Mouse (Mus musculus) yolk sac, embryonic 10.5 days (tissue): Measurements from ENCODE around the gene Jak3.
"Not testable (repeated sequence)": the region's sequence is repeated elsewhere in the genome, so short reads cannot be mapped to it uniquely, and the experiment has no call there.

ENCODE experiments used
- DNase-seq: peaks from one replicate; pipeline ENCODE4 v3.0.0-alpha.2; 2017; ENCODE audit warnings: low spot score

Gene Jak3

DNA sequence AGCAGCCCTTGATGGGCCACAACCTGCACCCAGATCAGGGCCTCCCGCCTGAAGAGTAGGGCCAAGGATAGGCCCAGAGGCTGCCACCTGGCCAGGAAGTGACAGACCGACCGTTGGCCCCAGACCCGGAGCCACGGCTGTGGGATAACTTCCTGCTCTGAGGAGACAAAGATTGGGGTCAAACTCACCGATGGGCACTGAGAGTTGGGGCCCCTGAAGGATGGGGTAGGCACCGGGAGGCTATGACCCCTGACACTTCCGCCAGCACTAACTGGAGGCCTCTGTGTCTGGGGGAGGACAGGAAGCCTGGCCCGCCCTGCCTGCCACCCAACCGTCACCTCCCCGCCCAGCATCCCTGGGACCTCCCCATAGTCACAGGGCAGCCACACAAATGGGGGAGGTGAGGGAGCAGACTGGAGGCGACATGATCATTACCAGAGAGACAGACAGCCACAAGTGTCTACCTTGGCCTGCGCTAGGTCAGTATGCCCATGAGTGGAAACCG, 47.0 kb downstream of the Jak3 start:
- no peak for DNase-seq

GRCm38 (mm10) chr8:71724389-71724788, 48.3 kb downstream of the Jak3 start:
- DNase-seq, result no peak

DNA sequence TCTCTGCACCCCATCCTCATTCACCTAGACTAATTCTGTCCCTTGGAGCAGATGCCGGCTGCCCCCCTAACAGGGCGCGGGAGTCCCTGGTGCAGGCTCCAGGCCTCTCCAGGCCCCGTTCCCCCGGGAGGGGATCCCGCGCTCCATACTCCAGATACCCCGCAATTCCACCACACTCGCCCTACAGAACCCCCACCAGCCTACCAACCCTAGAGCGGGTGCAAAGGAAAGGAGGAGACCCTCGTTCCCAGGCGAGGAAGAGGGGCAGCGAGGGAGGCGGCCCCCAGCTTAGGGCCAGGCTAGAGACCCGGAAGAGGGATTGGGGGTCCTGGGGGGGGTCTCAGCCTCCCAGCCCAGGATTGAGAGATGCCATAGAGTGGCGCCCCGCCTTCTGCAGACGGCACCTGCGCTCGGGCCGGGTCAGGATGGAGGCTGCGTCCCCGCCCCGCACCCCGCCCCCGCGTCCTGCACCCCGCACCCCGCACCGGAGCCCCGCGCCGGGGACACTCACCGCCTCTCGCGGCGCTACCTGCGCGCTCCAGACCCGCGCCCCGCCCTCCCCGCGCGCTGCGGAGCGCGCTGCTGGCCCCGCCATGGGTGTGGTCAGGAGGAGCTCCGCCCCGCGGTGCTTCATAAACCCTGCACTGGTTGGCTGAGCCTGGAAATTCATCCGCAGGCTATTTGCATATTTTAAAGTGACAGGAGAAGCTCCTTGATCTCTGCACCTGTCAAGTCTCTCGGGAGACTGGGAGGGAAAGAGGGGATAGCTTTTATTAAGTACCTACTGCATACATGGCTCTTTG, 49.2 kb downstream of the Jak3 start, which contains the start of gene Fcho1:
Fcho1 (minus strand) TSS at position 595 of the 803 bp plus-strand sequence.
- peak; percentile 55 for DNase-seq

DNA sequence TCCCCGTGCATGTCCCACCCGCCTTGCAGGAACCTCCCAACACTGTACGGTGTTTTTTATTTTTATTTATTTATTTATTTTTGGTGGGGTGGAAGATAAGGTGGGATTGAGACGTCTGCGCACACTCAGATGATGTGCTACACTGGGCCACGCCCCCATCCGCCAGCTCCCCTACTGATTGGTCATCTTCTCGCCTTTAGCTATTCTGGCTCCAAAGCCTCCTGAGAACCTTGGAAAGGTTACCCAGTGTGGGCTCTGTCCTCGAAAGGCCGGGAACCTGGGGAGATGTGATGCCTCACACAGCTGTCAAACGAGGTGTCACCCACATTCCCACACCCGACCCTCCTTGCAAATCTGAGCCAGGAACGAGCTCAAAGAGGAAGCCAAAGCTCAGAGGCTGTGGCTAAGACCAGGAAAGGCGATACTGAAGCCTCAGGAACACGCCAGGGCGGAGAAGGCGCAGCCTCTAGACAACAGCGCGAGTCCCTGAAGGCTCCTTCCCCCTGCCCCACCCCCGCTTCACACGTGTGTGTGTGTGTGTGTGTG, 52.2 kb downstream of the Jak3 start:
- DNase-seq, result no peak

GRCm38 (mm10) chr8:71728826-71729620, 52.9 kb downstream of the Jak3 start:
- no peak for DNase-seq

DNA sequence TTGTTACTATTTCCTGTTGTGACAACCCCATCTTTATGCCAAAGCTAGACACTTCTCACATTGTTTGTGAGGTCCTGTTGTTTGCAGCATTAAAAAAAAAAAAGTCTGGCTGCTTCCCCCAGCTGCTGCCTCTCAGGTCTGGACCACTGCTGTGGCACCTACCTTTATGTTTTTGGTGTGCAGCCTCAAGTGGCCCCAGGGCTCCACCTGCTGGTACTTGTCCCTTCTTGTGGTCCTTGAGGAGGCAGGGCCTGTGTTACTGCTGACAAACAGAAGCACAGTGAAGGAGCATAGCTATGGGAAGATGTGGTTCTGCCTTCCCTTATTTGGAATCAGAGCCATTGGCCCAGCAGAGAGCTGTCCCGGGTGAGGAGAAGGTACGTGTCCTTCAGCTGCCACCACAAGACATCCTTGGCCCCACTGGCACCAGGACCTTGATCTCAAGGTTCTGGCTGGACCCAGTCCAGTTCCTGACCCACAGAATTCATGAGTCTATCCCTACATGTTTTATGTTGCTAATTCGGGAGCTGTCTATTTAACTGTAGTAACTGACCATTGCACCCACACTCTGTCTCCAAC, 55.6 kb downstream of the Jak3 start:
- DNase-seq, result no peak

GRCm38 (mm10) chr8:71738316-71738715, 62.2 kb downstream of the Jak3 start:
- DNase-seq, result not testable (repeated sequence)
